ENCODE assay signal across 8 mouse cellular contexts in genomic region chr4:41507326-41507924, GRCm38 (mm10). TPM values are rescaled to one million over a fixed set of nuclear protein-coding genes. Genes with fewer than 3 reads are reported as not detected.
DNase-seq lines count a peak whose midpoint lies in the region; ATAC-seq and TF ChIP-seq lines count a peak whose summit lies in the region.

No protein-coding gene starts in this region.

- no peak for TF ChIP-seq CTCF in heart, adult 2 months (IDR thresholded peaks at IDR 0.05)

- peak overlapping the region; percentile 58 for H3K4me3 ChIP-seq in heart, adult 2 months
- peak overlapping the region; percentile 52 for H3K4me3 ChIP-seq in forebrain, embryonic 13.5 days
- peak overlapping the region; percentile 53 for H3K4me3 ChIP-seq in liver, embryonic 16.5 days (ENCODE audit: low read depth, low read length)

- H3K36me3 ChIP-seq in heart, adult 2 months (ENCODE audit: control insufficient read depth, insufficient read depth, low read length) = no peaks in the 10 kb centered on the region
- no peaks in the 10 kb centered on the region for H3K36me3 ChIP-seq in forebrain, embryonic 13.5 days (ENCODE audit: poor library complexity, severe bottlenecking)
- no peaks in the 10 kb centered on the region for H3K36me3 ChIP-seq in liver, embryonic 16.5 days (ENCODE audit: control insufficient read depth, insufficient read depth)

- no peaks in the 10 kb centered on the region for H3K9me3 ChIP-seq in forebrain, embryonic 13.5 days (replicated peaks)
- H3K9me3 ChIP-seq in liver, embryonic 16.5 days (replicated peaks; ENCODE audit: control insufficient read depth, low read length) = no peaks in the 10 kb centered on the region

- no peaks in the 10 kb centered on the region for H3K79me2 ChIP-seq in heart, adult 2 months (replicated peaks; ENCODE audit: control insufficient read depth, insufficient read depth, low read length)

- peak overlapping the region; percentile 84 for H3K4me2 ChIP-seq in forebrain, embryonic 13.5 days
- peak overlapping the region; percentile 81 for H3K4me2 ChIP-seq in liver, embryonic 16.5 days (ENCODE audit: low read depth, low read length)

- no peak overlapping the region; the same call in 1 of the 2 replicates for H3K27ac ChIP-seq in heart, adult 2 months
- H3K27ac ChIP-seq in forebrain, embryonic 13.5 days = peak overlapping the region; percentile 38; the same call in 1 of the 2 replicates
- H3K27ac ChIP-seq in liver, embryonic 16.5 days (ENCODE audit: low read length) = no peak overlapping the region

- H3K4me1 ChIP-seq in heart, adult 2 months (ENCODE audit: control insufficient read depth, insufficient read depth, low read length) = peaks cover 6% of the 10 kb centered on the region; the same call in 1 of the 2 replicates
- H3K4me1 ChIP-seq in forebrain, embryonic 13.5 days = peaks cover 21% of the 10 kb centered on the region
- peaks cover 17% of the 10 kb centered on the region for H3K4me1 ChIP-seq in liver, embryonic 16.5 days (ENCODE audit: control insufficient read depth, low read depth, low read length)

- TF ChIP-seq POLR2A in heart, adult 2 months (IDR thresholded peaks at IDR 0.05; ENCODE audit: insufficient read depth, low read depth, low read length) = no peak

- H3K9ac ChIP-seq in heart, adult 2 months (ENCODE audit: low read depth, low read length) = peak overlapping the region; percentile 52
- peak overlapping the region; percentile 81 for H3K9ac ChIP-seq in forebrain, embryonic 13.5 days
- peak overlapping the region; percentile 51 for H3K9ac ChIP-seq in liver, embryonic 16.5 days (ENCODE audit: low read depth, low read length)

- ATAC-seq in forebrain, embryonic 13.5 days = peak; percentile 11
- ATAC-seq in liver, embryonic 16.5 days (ENCODE audit: low read depth) = no peak
- no peak for ATAC-seq in monocyte, adult 5-6 weeks (replicated peaks; ENCODE audit: insufficient number of reproducible peaks, low FRiP score, low TSS enrichment, poor library complexity, severe bottlenecking)

- no peak for TF ChIP-seq EP300 in heart, adult 2 months (IDR thresholded peaks at IDR 0.05; ENCODE audit: insufficient read depth, low read depth, low read length)

- 16% methylated on average over 22 of the region's 22 CpGs for WGBS in heart, adult 2 months
- WGBS in forebrain, embryonic 13.5 days = 2% methylated on average over 22 of the region's 22 CpGs
- 5% methylated on average over 22 of the region's 22 CpGs for WGBS in liver, embryonic 16.5 days (ENCODE audit: insufficient replicate concordance)

- intact Hi-C loops in heart, adult 2 months (cut with DNase I) = no loop called here

- DNase-seq in heart, adult 2 months = no peak
- no peak for DNase-seq in heart, adult 8-10 months (ENCODE audit: low spot score)
- DNase-seq in ES-CJ7 (ENCODE audit: low read depth, low spot score) = peak; percentile 44
- DNase-seq in gastrocnemius, postnatal 10 days = no peak
- DNase-seq in layer of hippocampus, postnatal 36 days = no peak

- no peaks in the 10 kb centered on the region for H3K27me3 ChIP-seq in heart, adult 2 months (ENCODE audit: control insufficient read depth, insufficient read depth, low read length)
- peaks cover under 1% of the 10 kb centered on the region for H3K27me3 ChIP-seq in forebrain, embryonic 13.5 days
- peaks cover 28% of the 10 kb centered on the region for H3K27me3 ChIP-seq in liver, embryonic 16.5 days (ENCODE audit: control insufficient read depth, insufficient read depth, low read depth, low read length)

RNA-seq across cellular contexts. Expression of gene AI464131, which starts 4.5 kb away (rescaled TPM):
- 10 to 100 TPM; 11.6 to 12.0 TPM for total RNA-seq in heart, adult 2 months (2021)
- polyA plus RNA-seq in heart, adult 2 months (2012; rRNA removed) = 7.6 and 11.0 TPM in 2 replicates
- total RNA-seq in heart, adult 8-10 months (2022) = 10 to 100 TPM; 12.6 to 16.0 (median 13.7) TPM
- polyA plus RNA-seq in forebrain, embryonic 13.5 days (2015; fragmentation: Nextera tagmentation; extraction: Ambion mirVana) = 3.0 and 3.1 TPM in 2 replicates
- polyA plus RNA-seq in liver, embryonic 16.5 days (2015; fragmentation: Nextera tagmentation; extraction: Ambion mirVana) = 1.6 and 1.8 TPM in 2 replicates
- 10 to 100 TPM; 75.2 to 77.4 TPM for total RNA-seq in gastrocnemius, postnatal 10 days (2021)
- total RNA-seq in layer of hippocampus, postnatal 36 days (2021) = 10 to 100 TPM; 29.9 to 32.4 TPM
- total RNA-seq in monocyte, adult 5-6 weeks (2017) = 0.21 TPM in 1 of 3 replicates, not detected in the others

RNA-seq across cellular contexts. Expression of gene 1110017D15Rik, which starts 9.7 kb away (rescaled TPM):
- not detected for total RNA-seq in heart, adult 2 months (2021)
- polyA plus RNA-seq in heart, adult 2 months (2012; rRNA removed) = 0.94 and 3.2 TPM in 2 replicates
- total RNA-seq in heart, adult 8-10 months (2022) = under 1 TPM in 1 of 4 experiments, not detected in 3; 0.41 TPM
- 9.1 and 14.3 TPM in 2 replicates for polyA plus RNA-seq in forebrain, embryonic 13.5 days (2015; fragmentation: Nextera tagmentation; extraction: Ambion mirVana)
- polyA plus RNA-seq in liver, embryonic 16.5 days (2015; fragmentation: Nextera tagmentation; extraction: Ambion mirVana) = not detected in 2 replicates
- total RNA-seq in gastrocnemius, postnatal 10 days (2021) = under 1 TPM in 1 of 2 experiments, not detected in 1; 0.36 TPM
- total RNA-seq in layer of hippocampus, postnatal 36 days (2021) = 1 to 10 TPM; 3.1 to 6.5 TPM
- total RNA-seq in monocyte, adult 5-6 weeks (2017) = 2.1 to 2.2 TPM in 2 of 3 replicates, not detected in the other

RNA-seq across cellular contexts. Expression of gene Nudt2, which starts 42.5 kb away (rescaled TPM):
- total RNA-seq in heart, adult 2 months (2021) = 10 to 100 TPM; 27.5 to 30.8 TPM
- polyA plus RNA-seq in heart, adult 2 months (2012; rRNA removed) = 28.9 and 41.9 TPM in 2 replicates
- 10 to 100 TPM; 32.9 to 48.6 (median 39.2) TPM for total RNA-seq in heart, adult 8-10 months (2022)
- polyA plus RNA-seq in forebrain, embryonic 13.5 days (2015; fragmentation: Nextera tagmentation; extraction: Ambion mirVana) = 62.2 and 72.8 TPM in 2 replicates
- polyA plus RNA-seq in liver, embryonic 16.5 days (2015; fragmentation: Nextera tagmentation; extraction: Ambion mirVana) = 16.9 and 20.5 TPM in 2 replicates
- total RNA-seq in gastrocnemius, postnatal 10 days (2021) = 10 to 100 TPM; 25.8 to 26.3 TPM
- 10 to 100 TPM; 25.6 to 27.9 TPM for total RNA-seq in layer of hippocampus, postnatal 36 days (2021)
- 4.4 to 10.3 TPM (median 5.0 TPM) in 3 replicates for total RNA-seq in monocyte, adult 5-6 weeks (2017)

RNA-seq across cellular contexts. Expression of gene Kif24, which starts 42.7 kb away (rescaled TPM):
- under 1 TPM; 0.10 to 0.70 TPM for total RNA-seq in heart, adult 2 months (2021)
- 0.29 and 0.41 TPM in 2 replicates for polyA plus RNA-seq in heart, adult 2 months (2012; rRNA removed)
- under 1 TPM; 0.22 to 0.63 (median 0.43) TPM for total RNA-seq in heart, adult 8-10 months (2022)
- 8.9 and 9.7 TPM in 2 replicates for polyA plus RNA-seq in forebrain, embryonic 13.5 days (2015; fragmentation: Nextera tagmentation; extraction: Ambion mirVana)
- 4.9 and 5.0 TPM in 2 replicates for polyA plus RNA-seq in liver, embryonic 16.5 days (2015; fragmentation: Nextera tagmentation; extraction: Ambion mirVana)
- 1 to 10 TPM; 1.6 to 3.3 TPM for total RNA-seq in gastrocnemius, postnatal 10 days (2021)
- total RNA-seq in layer of hippocampus, postnatal 36 days (2021) = 1 to 10 TPM in 1 of 2 experiments, under 1 TPM in 1; 0.62 to 1.4 TPM
- total RNA-seq in monocyte, adult 5-6 weeks (2017) = 0.57 to 1.6 TPM (median 1.3 TPM) in 3 replicates

Comparison
In these comparisons a context has a peak if more than half of its experiments do, and no peak if none do; other contexts are left out.
1. RNA of gene AI464131, which starts 4.5 kb away (total RNA-seq): 75.2 to 77.4 TPM in gastrocnemius, postnatal 10 days, 29.9 to 32.4 TPM in layer of hippocampus, postnatal 36 days, 12.6 to 16.0 TPM in heart, adult 8-10 months and 11.6 to 12.0 TPM in heart, adult 2 months; 0.21 TPM in monocyte, adult 5-6 weeks; every median in the first group is over 10 times any median in the second.
2. Peak in every context shown above with its lines, with median percentiles within 50 percentile points of each other: H3K4me3 ChIP-seq and H3K9ac ChIP-seq.